Mouse (Mus musculus) adrenal gland, postnatal 14 days (tissue): ENCODE measurements around the gene Zfp787. TPM values are rescaled to one million over a fixed set of nuclear protein-coding genes. Genes with fewer than 3 reads are reported as not detected.
"Not testable (repeated sequence)": the region's sequence is repeated elsewhere in the genome, so short reads cannot be mapped to it uniquely, and the experiment has no call there.

Experiments
- DNase-seq: peaks from one replicate; pipeline ENCODE4 v3.0.0; 2021; ENCODE audit warnings: mixed read lengths
- total RNA-seq: library from RNA; stranded (reverse); gene quantifications from 2 replicates; pipeline ENCODE4 v1.2.3, GENCODE M21; 2021

The Zfp787 gene
- total RNA-seq, 1 experiment from 2014 or later = 45.4 TPM

GRCm38 (mm10) chr7:6120104-6120503 is 35.7 kb downstream of the Zfp787 start:
- DNase-seq = not testable (repeated sequence)

GRCm38 (mm10) chr7:6119501-6119900 is 36.3 kb downstream of the Zfp787 start:
- DNase-seq = no peak

Other genes starting within 250 kb of the Zfp787 start
- not detected in 2 replicates for gene Vmn1r65, start 145.0 kb downstream of the Zfp787 start, total RNA-seq
- not detected in 2 replicates for gene Nlrp4c, start 110.8 kb downstream of the Zfp787 start, total RNA-seq
- gene Zfp444, start 16.2 kb upstream of the Zfp787 start, total RNA-seq = 21.5 and 23.0 TPM in 2 replicates
- not detected in 2 replicates for gene Galp, start 41.1 kb upstream of the Zfp787 start, total RNA-seq
- not detected in 2 replicates for gene Zscan5b, start 66.3 kb upstream of the Zfp787 start, total RNA-seq
- not detected in 2 replicates for gene Epp13, start 96.7 kb upstream of the Zfp787 start, total RNA-seq
- gene Zfp667, start 130.6 kb upstream of the Zfp787 start, total RNA-seq = 7.1 and 7.2 TPM in 2 replicates
- 3.1 and 3.4 TPM in 2 replicates for gene Zfp583, start 175.3 kb upstream of the Zfp787 start, total RNA-seq
- gene Gm3854, start 187.8 kb upstream of the Zfp787 start, total RNA-seq = 0.48 and 0.71 TPM in 2 replicates
- gene Zfp78, start 207.3 kb upstream of the Zfp787 start, total RNA-seq = 2.9 and 3.0 TPM in 2 replicates
- gene Zfp28, start 227.3 kb upstream of the Zfp787 start, total RNA-seq = 2.6 and 4.8 TPM in 2 replicates
- 0.38 and 0.41 TPM in 2 replicates for gene Smim17, start 242.7 kb upstream of the Zfp787 start, total RNA-seq